Mouse (Mus musculus) lung, postnatal 0 days (tissue): ENCODE results near the gene Abl1.

Experiments used
- CTCF ChIP-seq: IDR thresholded peaks from 2 replicates; pipeline ENCODE4 v1.5.1; 2016; ENCODE audit warnings: antibody characterized with exemption, mild to moderate bottlenecking
- EP300 ChIP-seq: IDR thresholded peaks from 2 replicates; pipeline ENCODE4 v1.6.1; 2016; ENCODE audit warnings: antibody characterized with exemption, mild to moderate bottlenecking, control low read depth

GRCm38 (mm10) chr2:31789215-31789614 lies 101.0 kb downstream of the Abl1 start:
- TF ChIP-seq CTCF = no peak
- no peak for TF ChIP-seq EP300
